Mouse (Mus musculus) MEL (cell line): ENCODE measurements around the gene Cyth3. TPM values are rescaled to one million over a fixed set of nuclear protein-coding genes. Genes with fewer than 3 reads are reported as not detected.

ENCODE experiments used
- DNase-seq: peaks from one replicate; pipeline ENCODE4 v3.0.0; 2011; ENCODE audit warnings: low read depth, low spot score
- H3K27ac ChIP-seq: 2 replicates; pipeline ENCODE4 v1.5.1; 2012; ENCODE audit warnings: low read depth, mild to moderate bottlenecking, control low read depth, low read length, moderate library complexity; ENCODE audit not compliant: control insufficient read depth
- H3K27me3 ChIP-seq, 2 experiments: fragments of 150-350 bp in 1 of 2; sonication (generic) in 1 of 2; 2 replicates each; pipeline ENCODE4 v1.6.1; 2012; ENCODE audit warnings: low read length in 2 of 2, mild to moderate bottlenecking in 2 of 2, improper control_type of control experiment in 1 of 2, moderate library complexity in 1 of 2; ENCODE audit not compliant: insufficient read depth in 2 of 2, control insufficient read depth in 1 of 2
- H3K36me3 ChIP-seq, 2 experiments: 2 replicates each; pipeline ENCODE4 v1.6.1; 2012 to 2014; ENCODE audit warnings: low read length in 2 of 2, improper control_type of control experiment in 1 of 2, inconsistent platforms in 1 of 2, mild to moderate bottlenecking in 1 of 2; ENCODE audit not compliant: insufficient read depth in 2 of 2, control insufficient read depth in 1 of 2
- H3K4me1 ChIP-seq, 2 experiments: fragments of 150-350 bp in 1 of 2; sonication (generic) in 1 of 2; 2 replicates each; pipeline ENCODE4 v1.6.1; 2012; ENCODE audit warnings: low read length in 2 of 2, improper control_type of control experiment in 1 of 2, mild to moderate bottlenecking in 1 of 2; ENCODE audit not compliant: insufficient read depth in 2 of 2, control insufficient read depth in 1 of 2
- H3K4me3 ChIP-seq, 2 experiments: fragments of 150-350 bp in 1 of 2; sonication (generic) in 1 of 2; 2 replicates each; pipeline ENCODE4 v1.5.1; 2012; ENCODE audit warnings: low read depth in 2 of 2, low read length in 2 of 2, mild to moderate bottlenecking in 2 of 2, moderate library complexity in 2 of 2, control low read depth in 1 of 2, improper control_type of control experiment in 1 of 2; ENCODE audit not compliant: control insufficient read depth in 1 of 2, insufficient read depth in 1 of 2
- H3K79me2 ChIP-seq: 2 replicates; pipeline ENCODE4 v1.6.1; 2012; ENCODE audit warnings: mild to moderate bottlenecking, low read length, moderate library complexity; ENCODE audit not compliant: control insufficient read depth, poor library complexity, insufficient read depth
- H3K9ac ChIP-seq: 2 replicates; pipeline ENCODE4 v1.6.1; 2012; ENCODE audit warnings: low read depth, mild to moderate bottlenecking, control low read depth, low read length, moderate library complexity; ENCODE audit not compliant: control insufficient read depth, poor library complexity, severe bottlenecking
- H3K9me3 ChIP-seq: fragments of 150-350 bp; sonication (generic); replicated peaks from 2 replicates; pipeline ENCODE4 v1.6.1; 2012; ENCODE audit warnings: mild to moderate bottlenecking, low read length, improper control_type of control experiment, moderate library complexity; ENCODE audit not compliant: insufficient read depth
- BHLHE40 ChIP-seq: IDR thresholded peaks from 2 replicates; pipeline ENCODE4 v1.6.1; 2012; ENCODE audit warnings: low read depth, mild to moderate bottlenecking, inconsistent platforms, low read length, improper control_type of control experiment, borderline replicate concordance
- CHD1 ChIP-seq: IDR thresholded peaks from 2 replicates; pipeline ENCODE4 v1.6.1; 2012; ENCODE audit warnings: low read depth, mild to moderate bottlenecking, inconsistent platforms, low read length, improper control_type of control experiment
- CHD2 ChIP-seq: IDR thresholded peaks from 2 replicates; pipeline ENCODE4 v1.6.1; 2011; ENCODE audit warnings: low read length, improper control_type of control experiment
- CTCF ChIP-seq, 3 experiments: IDR thresholded peaks in 2 of 3; conservative IDR thresholded peaks in 1 of 3; 2 replicates each; pipeline ENCODE4 v1.5.1; 2011 to 2012; ENCODE audit warnings: low read length in 3 of 3, low read depth in 2 of 3, mild to moderate bottlenecking in 2 of 3, improper control_type of control experiment in 1 of 3, inconsistent platforms in 1 of 3, mixed read lengths in 1 of 3, moderate library complexity in 1 of 3; ENCODE audit not compliant: control insufficient read depth in 1 of 3, insufficient read depth in 1 of 3, poor library complexity in 1 of 3, severe bottlenecking in 1 of 3
- E2F4 ChIP-seq: IDR thresholded peaks from 2 replicates; pipeline ENCODE4 v1.6.1; 2011; ENCODE audit warnings: low read depth, low read length, improper control_type of control experiment, borderline replicate concordance
- ELF1 ChIP-seq: IDR thresholded peaks from 2 replicates; pipeline ENCODE4 v1.6.1; 2014; ENCODE audit warnings: low read depth, mild to moderate bottlenecking, inconsistent platforms, low read length, improper control_type of control experiment, moderate library complexity
- EP300 ChIP-seq, 2 experiments: IDR thresholded peaks; 2 replicates each; pipeline ENCODE4 v1.6.1; 2011; ENCODE audit warnings: improper control_type of control experiment in 2 of 2, low read length in 2 of 2, low read depth in 1 of 2, mild to moderate bottlenecking in 1 of 2
- GABPA ChIP-seq: IDR thresholded peaks from 2 replicates; pipeline ENCODE4 v1.6.1; 2012; ENCODE audit warnings: low read depth, mild to moderate bottlenecking, inconsistent platforms, low read length, improper control_type of control experiment, moderate library complexity
- GATA1 ChIP-seq: IDR thresholded peaks from 2 replicates; pipeline ENCODE4 v1.6.1; 2011; ENCODE audit warnings: low read depth, low read length, improper control_type of control experiment
- HCFC1 ChIP-seq: IDR thresholded peaks from 2 replicates; pipeline ENCODE4 v1.6.1; 2012; ENCODE audit warnings: low read depth, mild to moderate bottlenecking, inconsistent platforms, low read length, improper control_type of control experiment, moderate library complexity
- KAT2A ChIP-seq: conservative IDR thresholded peaks from 2 replicates; pipeline ENCODE4 v1.6.1; 2012; ENCODE audit warnings: low read depth, low read length, improper control_type of control experiment, inconsistent platforms
- MAFK ChIP-seq: IDR thresholded peaks from 2 replicates; pipeline ENCODE4 v1.6.1; 2011; ENCODE audit warnings: low read depth, mild to moderate bottlenecking, low read length, improper control_type of control experiment, borderline replicate concordance
- MEF2A ChIP-seq: IDR thresholded peaks from 2 replicates; pipeline ENCODE4 v1.6.1; 2014; ENCODE audit warnings: low read depth, mild to moderate bottlenecking, inconsistent platforms, low read length, improper control_type of control experiment; ENCODE audit not compliant: poor library complexity, insufficient replicate concordance, severe bottlenecking; ENCODE audit errors: extremely low read depth
- MYB ChIP-seq: IDR thresholded peaks from 2 replicates; pipeline ENCODE4 v1.6.1; 2011; ENCODE audit warnings: mild to moderate bottlenecking, low read depth, low read length, improper control_type of control experiment
- NELFE ChIP-seq: IDR thresholded peaks from 2 replicates; pipeline ENCODE4 v1.6.1; 2011; ENCODE audit warnings: low read depth, low read length, improper control_type of control experiment
- NRF1 ChIP-seq: IDR thresholded peaks from 2 replicates; pipeline ENCODE4 v1.6.1; 2014; ENCODE audit warnings: low read depth, mild to moderate bottlenecking, inconsistent platforms, low read length, improper control_type of control experiment, moderate library complexity; ENCODE audit not compliant: poor library complexity, insufficient read depth, severe bottlenecking
- POLR2A ChIP-seq, 2 experiments: IDR thresholded peaks; 2 replicates each; pipeline ENCODE4 v1.6.1; 2011 to 2012; ENCODE audit warnings: low read length in 2 of 2, mild to moderate bottlenecking in 2 of 2, control low read depth in 1 of 2, improper control_type of control experiment in 1 of 2, low read depth in 1 of 2, moderate library complexity in 1 of 2; ENCODE audit not compliant: control insufficient read depth in 1 of 2, insufficient read depth in 1 of 2, poor library complexity in 1 of 2
- POLR2AphosphoS2 ChIP-seq: IDR thresholded peaks from 2 replicates; pipeline ENCODE4 v1.6.1; 2011; ENCODE audit warnings: low read length, improper control_type of control experiment
- SIN3A ChIP-seq: IDR thresholded peaks from 2 replicates; pipeline ENCODE4 v1.6.1; 2012; ENCODE audit warnings: low read length, improper control_type of control experiment, inconsistent platforms
- TCF12 ChIP-seq: IDR thresholded peaks from 2 replicates; pipeline ENCODE4 v1.6.1; 2014; ENCODE audit warnings: low read depth, mild to moderate bottlenecking, inconsistent platforms, low read length, improper control_type of control experiment, moderate library complexity
- UBTF ChIP-seq: IDR thresholded peaks from 2 replicates; pipeline ENCODE4 v1.6.1; 2012; ENCODE audit warnings: low read depth, mild to moderate bottlenecking, inconsistent platforms, low read length, improper control_type of control experiment, moderate library complexity, borderline replicate concordance; ENCODE audit not compliant: insufficient read depth
- USF2 ChIP-seq, 2 experiments: IDR thresholded peaks; 2 replicates each; pipeline ENCODE4 v1.6.1; 2011 to 2012; ENCODE audit warnings: improper control_type of control experiment in 2 of 2, low read length in 2 of 2, borderline replicate concordance in 1 of 2, inconsistent platforms in 1 of 2, low read depth in 1 of 2, mild to moderate bottlenecking in 1 of 2; ENCODE audit not compliant: insufficient read depth in 1 of 2
- ZKSCAN1 ChIP-seq: IDR thresholded peaks from 2 replicates; pipeline ENCODE4 v1.6.1; 2012; ENCODE audit warnings: low read depth, mild to moderate bottlenecking, inconsistent platforms, low read length, improper control_type of control experiment, moderate library complexity
- ZNF384 ChIP-seq: IDR thresholded peaks from 2 replicates; pipeline ENCODE4 v1.6.1; 2012; ENCODE audit warnings: low read depth, mild to moderate bottlenecking, inconsistent platforms, low read length, improper control_type of control experiment
- polyA plus RNA-seq, 2 experiments: library from polyadenylated mRNA; stranded (reverse) in 1 of 2; unstranded in 1 of 2; fragments of >175 nt in 1 of 2; fragments of >200 nt in 1 of 2; gene quantifications; 2 replicates each; pipeline versions ENCODE4 v1.2.1 to v1.2.4; 2012; ENCODE audit warnings: low replicate concordance in 2 of 2, low read depth in 1 of 2; ENCODE audit not compliant: insufficient read length in 2 of 2, insufficient read depth in 1 of 2, missing spikeins in 1 of 2
- total RNA-seq: library from RNA; depleted of rRNA; stranded (reverse); fragments of 300-350 nt; gene quantifications from 2 replicates; pipeline ENCODE4 v1.2.3, GENCODE M21; 2012

The Cyth3 gene
- total and polyA plus RNA-seq, 3 experiments: 41.1 to 44.9 TPM; not detected in 1

GRCm38 (mm10) chr5:143617487-143618209 lies 4.6 kb upstream of the Cyth3 start:
- H3K36me3 ChIP-seq: peaks cover 0 to 24% of the 10 kb centered on the region in 2 experiments; a peak in 2 of 4 replicates
- DNase-seq: no peak
- TF ChIP-seq ZNF384 (no peak), MYB (no peak), SIN3A (no peak), CTCF (IDR thresholded peaks at IDR 0.05 in 2 of 3, conservative IDR thresholded peaks at IDR 0.05 in 1 of 3; ENCODE audit: control insufficient read depth in 1 of 3, insufficient read depth in 1 of 3, low read depth in 2 of 3, low read length in 3 of 3, poor library complexity in 1 of 3, severe bottlenecking in 1 of 3) (no peak), POLR2A (IDR thresholded peaks at IDR 0.05; ENCODE audit: control insufficient read depth in 1 of 2, insufficient read depth in 1 of 2, low read depth in 1 of 2, low read length in 2 of 2, poor library complexity in 1 of 2) (no peak), MAFK (no peak), GABPA (no peak), UBTF (no peak), ELF1 (no peak), HCFC1 (no peak), TCF12 (no peak), MEF2A (no peak), NRF1 (no peak), NELFE (no peak), KAT2A (no peak), ZKSCAN1 (no peak)
- TF ChIP-seq, all 39 proteins: peak for 0
- Histone ChIP-seq H3K9ac (no peak overlapping the region), H3K27ac (no peak overlapping the region), H3K27me3 (peaks cover 0 to 4% of the 10 kb centered on the region in 2 experiments; a peak in 1 of 4 replicates), H3K79me2 (peaks cover 4% of the 10 kb centered on the region), H3K9me3 (no peaks in the 10 kb centered on the region), H3K4me1 (peaks cover 8 to 26% of the 10 kb centered on the region in 2 experiments; a peak in 3 of 4 replicates), H3K4me3 (no peak overlapping the region)

GRCm38 (mm10) chr5:143618585-143618984 lies 3.7 kb upstream of the Cyth3 start:
- peaks cover 0 to 24% of the 10 kb centered on the region in 2 experiments; a peak in 2 of 4 replicates for H3K36me3 ChIP-seq
- 0 out of 2 replicates have a peak, but pooled peaks have one; percentile 56 for TF ChIP-seq MEF2A
- TF ChIP-seq HCFC1: no peak
- 0 out of 2 replicates have a peak, but pooled peaks have one; percentile 37 for TF ChIP-seq SIN3A
- TF ChIP-seq CHD2: no peak
- no peak for TF ChIP-seq USF2 (IDR thresholded peaks at IDR 0.05; ENCODE audit: borderline replicate concordance in 1 of 2, insufficient read depth in 1 of 2, low read depth in 1 of 2, low read length in 2 of 2)
- TF ChIP-seq NELFE: peak; percentile 8; the same call in 1 of the 2 replicates
- TF ChIP-seq ZKSCAN1: no peak
- no peak for TF ChIP-seq MAFK
- peak; percentile 39; the same call in 1 of the 2 replicates for TF ChIP-seq ZNF384
- no peak for TF ChIP-seq CHD1
- TF ChIP-seq EP300 (IDR thresholded peaks at IDR 0.05; ENCODE audit: low read depth in 1 of 2, low read length in 2 of 2): no peak
- no peak for TF ChIP-seq POLR2AphosphoS2
- TF ChIP-seq E2F4: no peak
- TF ChIP-seq BHLHE40: no peak
- TF ChIP-seq GATA1: peak; percentile 51; the same call in 1 of the 2 replicates
- H3K4me1 ChIP-seq: peaks cover 8 to 26% of the 10 kb centered on the region in 2 experiments; a peak in 3 of 4 replicates
- peak overlapping the region; percentile 36 for H3K9ac ChIP-seq
- H3K4me3 ChIP-seq: peak overlapping the region; percentile 10 to 46
- peaks cover 0 to under 1% of the 10 kb centered on the region in 2 experiments; a peak in 1 of 4 replicates for H3K27me3 ChIP-seq
- peak overlapping the region; percentile 41; the same call in 1 of the 2 replicates for H3K27ac ChIP-seq
- H3K79me2 ChIP-seq: peaks cover 13% of the 10 kb centered on the region
- H3K9me3 ChIP-seq: no peaks in the 10 kb centered on the region
- DNase-seq: peak; percentile 37
